Mouse (Mus musculus): ENCODE measurements at regions not wholly inside any gene's neighbourhood (a gene's known extent, or its start where the extent isn't known, plus 50 kb on each side); places are given as distances from the start of the nearest gene placed in this dataset.
A peak's percentile ranks its signal among the peaks of the same experiment; 100 is the strongest.

DNA sequence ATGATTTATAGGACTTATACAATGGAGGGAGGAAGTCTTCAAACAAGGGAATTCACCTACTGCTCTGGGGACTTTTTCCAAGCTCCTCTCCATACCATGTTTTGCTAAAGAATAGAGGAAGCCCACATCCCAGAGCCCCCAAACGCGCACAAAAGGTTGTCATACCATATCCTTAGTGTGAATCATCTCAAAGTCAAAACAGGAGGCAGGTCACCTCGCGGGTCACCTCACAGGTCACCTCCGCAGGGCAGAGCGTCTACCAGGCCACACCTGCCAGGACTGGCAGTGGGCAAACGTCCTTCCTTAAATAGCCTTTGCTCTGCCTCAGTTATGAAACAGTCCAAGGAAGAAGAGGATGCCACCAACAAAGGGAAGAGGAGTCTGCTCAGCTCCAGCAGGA lies 307.3 kb upstream of the Arglu1 start:
- Histone ChIP-seq H3K9me3 (ENCODE audit: control insufficient read depth, low read length) (no peaks in the 10 kb centered on the region), H3K4me3 (ENCODE audit: low read depth, low read length) (no peak overlapping the region), H3K27me3 (ENCODE audit: control insufficient read depth, insufficient read depth, low read length) (no peaks in the 10 kb centered on the region), H3K4me2 (ENCODE audit: low read depth, low read length, severe bottlenecking) (no peak overlapping the region), H3K27ac (ENCODE audit: low read depth, low read length) (no peak overlapping the region), H3K9ac (ENCODE audit: low read length) (no peak overlapping the region), H3K36me3 (ENCODE audit: control insufficient read depth, insufficient read depth, low read length) (no peaks in the 10 kb centered on the region), H3K4me1 (replicated peaks; ENCODE audit: control insufficient read depth, insufficient read depth, low read length) (peaks cover under 1% of the 10 kb centered on the region)
- no peak for ATAC-seq (replicated peaks; ENCODE audit: low FRiP score)
- no peak for DNase-seq (ENCODE audit: low spot score)
- 75% methylated on average over 7 of the region's 7 CpGs for whole genome bisulfite sequencing

- Histone ChIP-seq H3K4me3 (ENCODE audit: low read depth, low read length) (peak overlapping the region; percentile 20), H3K27me3 (ENCODE audit: control insufficient read depth, insufficient read depth, low read length) (no peaks in the 10 kb centered on the region; the same call in 1 of the 2 replicates), H3K27ac (ENCODE audit: low read depth, low read length) (peak overlapping the region; percentile 46; the same call in 1 of the 2 replicates), H3K36me3 (ENCODE audit: control insufficient read depth, insufficient read depth, low read length) (no peaks in the 10 kb centered on the region), H3K9me3 (ENCODE audit: control insufficient read depth, low read length) (no peaks in the 10 kb centered on the region), H3K4me2 (ENCODE audit: low read depth, low read length, severe bottlenecking) (peak overlapping the region; percentile 50), H3K4me1 (replicated peaks; ENCODE audit: control insufficient read depth, insufficient read depth, low read length) (peaks cover 8% of the 10 kb centered on the region), H3K9ac (ENCODE audit: low read length) (peak overlapping the region; percentile 48)
- ATAC-seq (replicated peaks; ENCODE audit: low FRiP score), result peak; percentile 75
- peak; percentile 74 for DNase-seq (ENCODE audit: low spot score)
- under 1% methylated on average over 17 of the region's 17 CpGs for WGBS
These were observed 304.4 kb upstream of the Arglu1 start for GRCm38 (mm10) chr8:8994596-8995189.

DNA sequence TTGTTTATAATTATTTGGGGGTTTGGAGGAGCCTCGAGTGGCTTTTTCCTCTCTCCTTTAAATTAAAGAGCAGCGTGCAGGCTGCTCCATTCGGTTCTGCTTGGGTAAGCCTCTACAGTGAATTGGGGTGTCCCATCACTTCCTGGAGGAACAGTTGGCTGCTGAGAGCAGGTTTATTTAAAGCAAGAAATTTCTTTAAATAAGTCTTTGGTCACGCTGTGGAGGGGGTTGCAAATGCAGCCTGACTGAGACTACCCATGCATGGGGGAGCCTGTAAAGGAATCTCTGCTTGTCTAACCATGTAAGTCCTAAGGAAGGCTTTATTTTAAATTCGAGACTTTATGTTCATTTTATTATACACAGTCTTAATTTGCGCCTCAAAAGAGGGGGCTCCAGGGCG lies 303.7 kb upstream of the Arglu1 start:
- DNase-seq (ENCODE audit: low spot score), result no peak
- H3K4me2 ChIP-seq (ENCODE audit: low read depth, low read length, severe bottlenecking), result peak overlapping the region; percentile 50; the same call in 1 of the 2 replicates
- peaks cover 8% of the 10 kb centered on the region for H3K4me1 ChIP-seq (replicated peaks; ENCODE audit: control insufficient read depth, insufficient read depth, low read length)
- no peak overlapping the region; the same call in 1 of the 2 replicates for H3K9ac ChIP-seq (ENCODE audit: low read length)
- no peak overlapping the region for H3K4me3 ChIP-seq (ENCODE audit: low read depth, low read length)
- no peak overlapping the region for H3K27ac ChIP-seq (ENCODE audit: low read depth, low read length)
- 12% methylated on average over 7 of the region's 7 CpGs for WGBS
- no peaks in the 10 kb centered on the region; the same call in 1 of the 2 replicates for H3K27me3 ChIP-seq (ENCODE audit: control insufficient read depth, insufficient read depth, low read length)
- H3K9me3 ChIP-seq (ENCODE audit: control insufficient read depth, low read length), result no peaks in the 10 kb centered on the region
- ATAC-seq (replicated peaks; ENCODE audit: low FRiP score), result peak; percentile 22; the same call in 1 of the 2 replicates
- H3K36me3 ChIP-seq (ENCODE audit: control insufficient read depth, insufficient read depth, low read length), result no peaks in the 10 kb centered on the region

GRCm38 (mm10) chr8:8992461-8993032 lies 302.2 kb upstream of the Arglu1 start:
- peak overlapping the region; percentile 27; the same call in 1 of the 2 replicates for H3K9ac ChIP-seq (ENCODE audit: low read length)
- no peaks in the 10 kb centered on the region for H3K36me3 ChIP-seq (ENCODE audit: control insufficient read depth, insufficient read depth, low read length)
- peak; percentile 51 for ATAC-seq (replicated peaks; ENCODE audit: low FRiP score)
- 0 out of 2 replicates have a peak overlapping the region, but pooled peaks have one; percentile 10 for H3K27ac ChIP-seq (ENCODE audit: low read depth, low read length)
- no peak overlapping the region for H3K4me3 ChIP-seq (ENCODE audit: low read depth, low read length)
- 6% methylated on average over 11 of the region's 11 CpGs for WGBS
- DNase-seq (ENCODE audit: low spot score), result peak; percentile 88
- H3K4me1 ChIP-seq (replicated peaks; ENCODE audit: control insufficient read depth, insufficient read depth, low read length), result peaks cover 8% of the 10 kb centered on the region
- H3K27me3 ChIP-seq (ENCODE audit: control insufficient read depth, insufficient read depth, low read length), result no peaks in the 10 kb centered on the region; the same call in 1 of the 2 replicates
- peak overlapping the region; percentile 29; the same call in 1 of the 2 replicates for H3K4me2 ChIP-seq (ENCODE audit: low read depth, low read length, severe bottlenecking)
- no peaks in the 10 kb centered on the region for H3K9me3 ChIP-seq (ENCODE audit: control insufficient read depth, low read length)

- H3K9me3 ChIP-seq (ENCODE audit: control insufficient read depth, low read length), result no peaks in the 10 kb centered on the region
- ATAC-seq (replicated peaks; ENCODE audit: low FRiP score), result no peak
- H3K4me2 ChIP-seq (ENCODE audit: low read depth, low read length, severe bottlenecking), result no peak overlapping the region
- WGBS, result 80% methylated on average over 8 of the region's 8 CpGs
- no peak overlapping the region for H3K4me3 ChIP-seq (ENCODE audit: low read depth, low read length)
- no peak overlapping the region for H3K9ac ChIP-seq (ENCODE audit: low read length)
- no peaks in the 10 kb centered on the region; the same call in 1 of the 2 replicates for H3K27me3 ChIP-seq (ENCODE audit: control insufficient read depth, insufficient read depth, low read length)
- H3K27ac ChIP-seq (ENCODE audit: low read depth, low read length), result no peak overlapping the region
- H3K4me1 ChIP-seq (replicated peaks; ENCODE audit: control insufficient read depth, insufficient read depth, low read length), result peaks cover 8% of the 10 kb centered on the region
- DNase-seq (ENCODE audit: low spot score), result no peak
- H3K36me3 ChIP-seq (ENCODE audit: control insufficient read depth, insufficient read depth, low read length), result no peaks in the 10 kb centered on the region
These were observed 300.7 kb upstream of the Arglu1 start for GRCm38 (mm10) chr8:8991026-8991425.

- peaks cover 6% of the 10 kb centered on the region; the same call in 1 of the 2 replicates for H3K4me1 ChIP-seq (replicated peaks; ENCODE audit: control insufficient read depth, insufficient read depth, low read length)
- no peak for DNase-seq (ENCODE audit: low spot score)
These were observed 295.7 kb upstream of the Arglu1 start for GRCm38 (mm10) chr8:8986068-8986467.

DNA sequence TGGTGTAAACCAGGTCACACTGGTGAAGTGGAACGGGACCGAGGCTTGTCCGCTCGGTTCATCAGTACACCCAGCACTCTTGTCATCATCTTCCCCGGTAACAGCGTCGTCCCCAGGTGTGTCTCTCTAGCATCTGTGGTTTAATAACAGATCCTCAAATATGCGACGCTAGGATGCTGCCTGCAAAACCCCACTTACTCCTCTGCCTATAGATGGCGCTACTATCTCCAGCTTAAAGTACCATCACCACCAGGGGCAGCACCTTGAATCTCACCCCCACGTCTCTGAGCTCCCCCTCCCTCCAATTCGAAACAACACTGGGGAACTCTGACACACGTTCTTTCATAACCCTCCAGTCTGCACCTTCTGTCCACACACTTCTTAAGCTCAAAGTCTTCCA lies 295.1 kb upstream of the Arglu1 start:
- peaks cover 6% of the 10 kb centered on the region; the same call in 1 of the 2 replicates for H3K4me1 ChIP-seq (replicated peaks; ENCODE audit: control insufficient read depth, insufficient read depth, low read length)
- H3K4me3 ChIP-seq (ENCODE audit: low read depth, low read length), result no peak overlapping the region
- no peaks in the 10 kb centered on the region for H3K9me3 ChIP-seq (ENCODE audit: control insufficient read depth, low read length)
- WGBS, result 88% methylated on average over 13 of the region's 13 CpGs
- no peak overlapping the region for H3K27ac ChIP-seq (ENCODE audit: low read depth, low read length)
- no peak overlapping the region for H3K4me2 ChIP-seq (ENCODE audit: low read depth, low read length, severe bottlenecking)
- no peak overlapping the region for H3K9ac ChIP-seq (ENCODE audit: low read length)
- no peaks in the 10 kb centered on the region for H3K36me3 ChIP-seq (ENCODE audit: control insufficient read depth, insufficient read depth, low read length)
- ATAC-seq (replicated peaks; ENCODE audit: low FRiP score) (no peak), DNase-seq (ENCODE audit: low spot score) (no peak)
- no peaks in the 10 kb centered on the region for H3K27me3 ChIP-seq (ENCODE audit: control insufficient read depth, insufficient read depth, low read length)

More at GRCm38 (mm10) chr8:8986068-8986467, 295.7 kb upstream of the Arglu1 start:
- Histone ChIP-seq H3K9ac (ENCODE audit: low read length) (no peak overlapping the region), H3K4me3 (ENCODE audit: low read depth, low read length) (no peak overlapping the region), H3K27ac (ENCODE audit: low read depth, low read length) (no peak overlapping the region), H3K27me3 (ENCODE audit: control insufficient read depth, insufficient read depth, low read length) (no peaks in the 10 kb centered on the region; the same call in 1 of the 2 replicates), H3K9me3 (ENCODE audit: control insufficient read depth, low read length) (no peaks in the 10 kb centered on the region), H3K36me3 (ENCODE audit: control insufficient read depth, insufficient read depth, low read length) (no peaks in the 10 kb centered on the region), H3K4me2 (ENCODE audit: low read depth, low read length, severe bottlenecking) (no peak overlapping the region)
- 84% methylated on average over 9 of the region's 9 CpGs for WGBS
- no peak for ATAC-seq (replicated peaks; ENCODE audit: low FRiP score)

GRCm38 (mm10) chr8:8984829-8985251 lies 294.5 kb upstream of the Arglu1 start:
- Histone ChIP-seq H3K36me3 (ENCODE audit: control insufficient read depth, insufficient read depth, low read length) (no peaks in the 10 kb centered on the region), H3K4me3 (ENCODE audit: low read depth, low read length) (no peak overlapping the region), H3K9me3 (ENCODE audit: control insufficient read depth, low read length) (no peaks in the 10 kb centered on the region), H3K9ac (ENCODE audit: low read length) (no peak overlapping the region), H3K4me2 (ENCODE audit: low read depth, low read length, severe bottlenecking) (no peak overlapping the region), H3K27ac (ENCODE audit: low read depth, low read length) (no peak overlapping the region), H3K27me3 (ENCODE audit: control insufficient read depth, insufficient read depth, low read length) (no peaks in the 10 kb centered on the region), H3K4me1 (replicated peaks; ENCODE audit: control insufficient read depth, insufficient read depth, low read length) (peaks cover 6% of the 10 kb centered on the region; the same call in 1 of the 2 replicates)
- DNase-seq (ENCODE audit: low spot score) (no peak), ATAC-seq (replicated peaks; ENCODE audit: low FRiP score) (0 out of 2 replicates have a peak, but pooled peaks have one; percentile 13)
- WGBS, result 39% methylated on average over 11 of the region's 11 CpGs
